Mouse (Mus musculus) v-Abl transformed pro-B cells (cell line): ENCODE results near the gene Slit3.

Source experiments
- in situ Hi-C, 2 experiments: fragments of 400-800 bp; cut with MboI; formaldehyde crosslinking; loops; one replicate each; pipeline ENCODE4 v1.15.1; 2025; ENCODE audit not compliant: unreplicated experiment in 2 of 2

Slit3 gene

DNA sequence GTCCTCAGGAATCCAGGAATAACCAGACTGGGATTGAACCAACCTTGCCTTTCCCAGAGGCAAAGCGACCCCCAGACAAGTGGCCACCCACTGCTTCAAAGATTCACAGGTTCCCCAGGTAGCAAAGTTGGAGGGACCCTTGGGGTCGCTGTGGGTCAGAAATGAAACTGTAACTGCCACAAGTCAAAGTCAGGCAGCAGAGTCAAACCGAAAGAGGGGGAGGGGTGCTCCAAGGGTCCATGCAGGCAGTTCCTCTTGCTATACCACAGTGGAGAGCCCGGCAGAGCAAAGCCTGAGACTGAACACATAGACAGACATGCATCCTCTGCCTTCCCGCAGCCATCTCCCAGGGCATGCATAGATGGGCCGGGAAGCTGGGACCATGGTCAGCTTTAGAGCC lies 590.3 kb downstream of the Slit3 start:
- in situ Hi-C loops = loop anchor here in 1 of 2 experiments (25.0 kb wide), 1 partner anchor 301 kb away; no protein-coding TSS in a partner anchor

DNA sequence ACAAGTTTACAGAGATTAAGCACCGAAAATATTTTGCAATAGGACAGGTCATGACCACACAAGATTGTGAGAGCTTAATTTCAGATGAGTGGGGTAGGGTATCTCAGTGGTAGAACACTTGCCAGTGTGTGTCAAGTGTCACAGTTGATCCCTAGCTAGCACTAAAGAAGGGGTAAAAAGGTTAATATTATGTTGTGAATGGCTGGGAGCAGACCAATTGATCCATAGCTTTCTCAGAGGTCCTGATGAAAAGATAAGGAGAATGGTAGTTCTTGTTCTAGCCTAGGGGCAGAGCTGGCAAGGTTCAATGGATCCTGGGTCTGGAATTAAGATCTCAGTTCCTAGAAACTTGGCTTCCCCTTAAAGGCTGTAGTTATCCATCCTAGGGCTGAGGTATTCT lies 597.9 kb downstream of the Slit3 start:
- in situ Hi-C loops = loop anchor here in 1 of 2 experiments (25.0 kb wide), 1 partner anchor 293 kb away; no protein-coding TSS in a partner anchor

DNA sequence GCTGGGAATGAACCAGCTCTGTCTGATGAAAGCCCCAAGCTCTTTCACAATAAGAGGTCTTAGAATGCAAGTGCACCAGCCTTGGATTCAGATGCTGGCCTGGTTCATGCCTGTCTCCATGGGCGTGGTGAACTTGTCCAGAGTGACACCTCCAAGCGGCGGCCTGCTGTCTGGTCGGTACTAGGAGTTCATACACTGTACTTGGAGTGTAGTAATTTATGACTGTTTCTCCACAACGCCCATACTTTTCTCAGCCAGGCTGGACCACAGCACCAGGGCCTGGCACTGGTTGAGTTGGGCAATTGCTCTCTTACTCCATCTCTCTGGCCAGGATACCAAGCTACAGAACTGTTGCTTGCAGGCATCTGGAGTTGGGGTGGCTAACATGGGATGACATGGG lies 602.9 kb downstream of the Slit3 start:
- in situ Hi-C loops = loop anchor here in 1 of 2 experiments (25.0 kb wide), 1 partner anchor 288 kb away; no protein-coding TSS in a partner anchor

DNA sequence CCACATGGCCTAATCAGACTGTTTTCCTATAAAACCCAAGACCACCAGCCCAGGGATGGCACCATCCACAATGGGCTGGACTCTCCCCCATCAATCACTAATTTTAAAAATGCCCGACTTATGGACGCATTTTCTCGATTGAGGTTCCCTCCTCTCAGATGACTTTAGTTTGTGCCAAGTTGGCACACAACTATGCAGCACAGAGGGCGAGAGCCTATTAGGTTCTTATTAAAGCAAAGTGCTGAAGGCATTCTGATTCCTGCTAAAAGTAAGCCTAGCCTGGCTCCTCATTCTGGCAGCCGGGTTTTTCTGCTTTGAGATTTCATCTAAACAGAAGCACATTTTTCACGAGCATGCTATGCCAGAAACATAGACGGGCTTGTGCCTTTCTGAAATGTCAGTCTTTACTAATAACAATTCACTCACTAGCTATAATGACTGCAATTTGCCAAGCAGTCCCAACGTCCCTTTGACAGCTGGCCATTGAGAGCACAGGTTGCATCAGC lies 605.4 kb downstream of the Slit3 start:
- in situ Hi-C loops = no loop called here

DNA sequence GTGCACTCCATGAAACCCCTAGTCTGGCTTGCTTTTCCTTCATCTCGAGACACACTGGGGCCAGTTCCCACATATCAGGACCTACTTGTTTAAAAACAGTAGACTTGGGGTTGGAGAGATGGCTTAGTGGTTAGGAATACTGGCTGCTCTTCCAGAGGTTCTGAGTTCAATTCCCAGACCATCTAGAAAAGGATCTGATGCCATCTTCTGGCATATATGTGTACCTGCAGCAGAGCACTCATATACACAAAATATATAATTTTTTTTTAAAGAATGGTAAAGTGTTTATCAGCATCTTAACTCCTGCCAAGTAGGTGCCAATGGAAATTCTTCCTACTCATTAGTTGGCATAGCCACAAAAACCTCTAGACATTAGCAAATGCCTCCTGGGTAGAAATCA lies 607.2 kb downstream of the Slit3 start:
- in situ Hi-C loops = no loop called here

DNA sequence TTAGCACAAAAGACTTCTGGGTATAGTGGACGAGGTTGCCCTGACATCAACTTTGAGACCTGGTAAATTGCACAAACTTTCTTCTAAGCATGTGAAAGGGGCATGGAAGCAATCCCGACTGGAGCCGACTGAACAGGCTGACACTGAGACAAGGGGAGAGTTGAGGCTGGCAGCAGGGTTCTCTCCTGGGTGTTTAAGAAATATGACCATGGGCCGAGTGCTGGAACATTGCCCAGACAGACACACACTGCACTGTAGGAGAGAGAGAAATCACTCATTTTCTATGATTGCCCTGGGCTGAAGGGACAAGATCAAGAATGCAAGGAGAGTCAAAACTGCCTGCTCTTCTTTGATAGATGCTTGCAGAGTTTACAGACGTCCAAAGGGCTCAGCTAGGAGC lies 608.2 kb downstream of the Slit3 start:
- in situ Hi-C loops = no loop called here

DNA sequence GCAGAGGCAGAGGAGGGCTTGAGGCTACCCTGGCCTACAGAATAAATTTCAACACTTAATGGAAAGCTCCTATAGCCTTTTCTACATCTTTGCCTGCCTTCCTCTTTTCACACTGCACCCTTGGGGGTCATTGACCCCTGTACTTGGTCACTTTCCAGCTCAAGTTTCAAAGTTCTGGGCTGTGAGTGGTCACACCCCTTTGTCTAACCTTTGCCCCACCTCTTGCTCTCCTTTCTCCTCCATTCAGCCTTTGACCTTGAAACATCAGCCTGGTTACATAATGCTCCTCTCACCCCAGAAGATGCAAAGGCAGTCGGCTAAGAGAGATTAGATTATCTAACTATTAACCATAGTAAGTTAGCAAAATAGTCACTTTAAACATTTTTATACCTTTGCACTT lies 611.3 kb downstream of the Slit3 start:
- in situ Hi-C loops = no loop called here

DNA sequence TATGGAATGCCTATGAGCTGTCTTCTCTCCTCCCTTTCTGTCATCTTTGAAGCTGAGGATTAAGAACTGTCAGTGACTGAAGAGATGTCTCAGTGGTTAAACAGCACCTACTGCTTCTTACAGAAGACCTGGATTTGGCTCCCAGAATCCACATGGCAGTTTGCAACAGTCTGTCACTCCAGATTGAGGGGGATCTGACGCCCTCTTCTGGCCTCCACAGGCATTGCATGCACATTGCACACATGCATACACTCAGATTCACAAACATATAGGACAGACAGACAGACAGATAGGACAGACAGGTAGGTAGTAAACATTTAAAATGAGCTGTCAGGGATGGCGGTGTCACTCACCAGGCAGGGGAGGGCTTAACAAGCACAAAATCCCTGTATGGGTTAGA lies 615.8 kb downstream of the Slit3 start:
- in situ Hi-C loops = no loop called here

DNA sequence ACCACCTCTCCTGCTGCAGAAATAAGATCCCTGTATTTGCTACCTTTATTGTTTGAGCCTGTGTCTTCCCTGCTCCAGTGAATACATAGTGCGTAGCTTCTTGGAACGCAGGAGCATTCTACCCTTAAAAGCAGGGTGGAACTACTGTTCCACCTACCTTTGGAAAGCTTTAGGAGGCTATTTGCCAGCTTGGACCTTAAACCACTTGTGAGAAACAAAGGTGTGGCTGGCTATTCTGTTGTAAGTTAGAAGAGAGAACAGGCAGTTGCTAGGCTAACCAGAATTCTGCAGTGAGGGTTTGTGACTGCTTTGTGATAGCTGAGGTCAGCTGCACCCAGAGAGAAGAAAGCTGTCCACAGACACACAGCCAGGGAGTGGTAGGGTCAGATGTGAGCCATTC lies 616.2 kb downstream of the Slit3 start:
- in situ Hi-C loops = no loop called here

DNA sequence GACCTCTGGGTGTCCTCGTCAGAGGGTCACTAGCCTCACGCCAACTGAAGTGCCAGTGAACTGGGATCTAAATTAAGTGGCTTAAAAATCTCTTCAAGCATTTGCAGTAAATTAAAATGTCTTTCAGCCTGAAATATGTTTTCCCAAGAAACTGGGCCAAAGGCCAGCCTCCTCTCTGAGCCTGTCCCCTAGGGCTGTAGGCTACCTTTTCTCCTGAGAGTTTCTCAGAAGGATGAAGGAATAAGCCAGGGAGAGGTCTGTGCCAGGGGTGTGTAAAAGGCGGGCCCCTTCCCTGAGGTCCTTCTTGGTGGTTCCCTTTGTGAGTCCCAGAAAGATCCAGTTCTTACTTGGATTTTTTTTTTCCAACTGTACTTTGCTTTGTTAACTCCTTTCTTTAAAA lies 617.1 kb downstream of the Slit3 start:
- in situ Hi-C loops = no loop called here

DNA sequence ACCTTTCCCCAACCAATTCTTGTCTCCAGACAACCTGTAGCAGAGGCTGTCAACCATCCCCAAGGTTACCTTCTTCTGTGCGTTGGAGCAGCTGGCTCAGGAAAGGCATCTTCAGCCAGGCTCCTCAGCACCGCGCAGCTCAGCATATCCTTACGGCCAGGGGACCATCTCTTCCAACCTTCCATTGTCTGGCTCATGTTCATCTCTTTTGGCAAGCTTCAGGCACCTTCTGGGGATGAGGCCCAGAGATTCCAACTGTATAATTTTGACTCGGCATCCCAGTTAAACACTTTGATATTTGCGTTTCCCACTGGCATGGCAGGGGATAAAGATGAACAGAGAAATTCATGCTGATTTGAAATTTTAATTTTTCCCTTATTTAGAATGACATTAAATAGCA lies 622.6 kb downstream of the Slit3 start:
- in situ Hi-C loops = no loop called here

DNA sequence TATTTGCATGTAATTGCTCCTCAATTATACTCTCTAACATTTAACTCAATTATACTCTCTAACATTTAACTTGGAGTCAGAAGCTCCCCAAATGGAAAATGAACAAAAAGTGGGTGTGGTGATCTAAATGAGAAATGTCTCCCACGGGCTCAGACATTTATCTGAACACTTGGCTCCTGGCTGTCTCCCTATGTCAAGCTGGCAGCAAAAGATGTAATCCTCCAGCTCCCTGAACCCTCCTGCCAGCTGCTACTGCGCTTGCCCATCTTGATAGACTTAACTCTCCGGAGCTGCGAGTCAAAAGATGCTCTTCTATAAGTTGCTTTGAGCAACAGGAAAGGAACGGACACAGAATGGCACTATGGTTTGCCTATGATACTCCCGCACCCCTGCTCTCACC lies 623.5 kb downstream of the Slit3 start:
- in situ Hi-C loops = no loop called here

DNA sequence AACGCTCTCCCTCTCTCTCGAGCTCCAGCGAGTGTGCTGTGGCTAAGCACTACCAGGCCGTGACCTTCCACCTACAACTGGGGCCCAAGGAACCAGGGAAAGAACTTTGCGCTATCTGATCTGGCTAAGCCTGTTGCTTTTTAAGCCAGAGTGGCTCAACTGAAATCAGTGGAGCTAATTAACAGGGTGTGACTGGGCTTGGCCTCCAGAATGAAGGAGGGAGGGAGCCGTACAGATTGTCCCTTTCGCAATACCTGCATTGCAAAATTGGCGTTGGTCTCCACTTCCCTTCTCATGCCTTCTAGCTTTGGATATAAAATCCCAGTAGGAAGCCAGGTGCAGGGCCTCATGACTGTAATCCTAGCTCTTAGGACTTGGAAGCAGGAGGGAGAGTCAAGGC lies 629.6 kb downstream of the Slit3 start:
- in situ Hi-C loops = loop anchor here in 1 of 2 experiments (25.0 kb wide), 1 partner anchor 913 kb away; the partner anchor contains the start of gene Spdl1

DNA sequence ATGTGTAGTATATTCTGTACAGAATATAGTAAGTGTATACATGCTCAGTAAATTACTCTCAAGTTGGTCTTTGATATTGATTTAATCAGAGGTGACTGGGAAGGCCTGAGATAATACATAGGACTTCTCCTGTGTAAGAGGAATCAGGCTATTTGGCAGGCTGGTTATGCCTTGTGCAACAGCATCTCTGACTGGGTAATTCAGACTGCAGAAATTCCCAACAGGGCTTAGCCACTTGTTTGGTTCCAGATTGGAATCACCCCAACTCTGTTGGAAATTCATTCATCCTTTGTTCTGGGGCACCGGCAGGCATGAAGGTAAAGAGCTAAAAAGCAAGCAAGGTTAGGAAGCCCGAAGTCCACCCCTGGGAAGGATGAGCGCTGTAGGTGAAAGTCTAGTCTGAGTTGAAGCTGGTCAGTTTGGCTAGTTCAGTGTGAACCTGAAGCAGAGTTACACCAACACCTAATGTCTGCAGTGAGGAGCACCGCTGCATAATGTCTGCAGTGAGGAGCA lies 633.9 kb downstream of the Slit3 start:
- in situ Hi-C loops = loop anchor here in 1 of 2 experiments (25.0 kb wide), 1 partner anchor 918 kb away; the partner anchor contains the start of gene Spdl1

DNA sequence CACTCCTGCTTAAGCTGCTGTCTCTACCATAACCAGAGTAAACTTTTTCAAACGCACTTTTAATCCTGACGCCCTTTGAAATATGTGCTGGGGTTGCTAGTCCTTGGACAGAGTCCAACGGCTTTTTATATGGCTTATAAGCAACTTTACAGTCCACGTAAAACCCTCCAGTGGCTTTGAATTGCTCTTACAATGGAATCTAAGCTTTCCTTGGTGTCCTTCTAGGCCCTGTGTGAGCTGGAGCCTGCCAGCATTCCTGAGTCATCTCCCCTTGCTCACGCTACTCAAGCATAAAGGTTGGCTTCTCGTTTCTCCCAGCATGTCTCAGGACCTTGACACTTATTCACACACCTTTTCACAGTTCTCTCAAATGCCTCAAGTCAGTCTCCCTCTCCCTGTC lies 634.5 kb downstream of the Slit3 start:
- in situ Hi-C loops = loop anchor here in 1 of 2 experiments (25.0 kb wide), 1 partner anchor 918 kb away; the partner anchor contains the start of gene Spdl1

DNA sequence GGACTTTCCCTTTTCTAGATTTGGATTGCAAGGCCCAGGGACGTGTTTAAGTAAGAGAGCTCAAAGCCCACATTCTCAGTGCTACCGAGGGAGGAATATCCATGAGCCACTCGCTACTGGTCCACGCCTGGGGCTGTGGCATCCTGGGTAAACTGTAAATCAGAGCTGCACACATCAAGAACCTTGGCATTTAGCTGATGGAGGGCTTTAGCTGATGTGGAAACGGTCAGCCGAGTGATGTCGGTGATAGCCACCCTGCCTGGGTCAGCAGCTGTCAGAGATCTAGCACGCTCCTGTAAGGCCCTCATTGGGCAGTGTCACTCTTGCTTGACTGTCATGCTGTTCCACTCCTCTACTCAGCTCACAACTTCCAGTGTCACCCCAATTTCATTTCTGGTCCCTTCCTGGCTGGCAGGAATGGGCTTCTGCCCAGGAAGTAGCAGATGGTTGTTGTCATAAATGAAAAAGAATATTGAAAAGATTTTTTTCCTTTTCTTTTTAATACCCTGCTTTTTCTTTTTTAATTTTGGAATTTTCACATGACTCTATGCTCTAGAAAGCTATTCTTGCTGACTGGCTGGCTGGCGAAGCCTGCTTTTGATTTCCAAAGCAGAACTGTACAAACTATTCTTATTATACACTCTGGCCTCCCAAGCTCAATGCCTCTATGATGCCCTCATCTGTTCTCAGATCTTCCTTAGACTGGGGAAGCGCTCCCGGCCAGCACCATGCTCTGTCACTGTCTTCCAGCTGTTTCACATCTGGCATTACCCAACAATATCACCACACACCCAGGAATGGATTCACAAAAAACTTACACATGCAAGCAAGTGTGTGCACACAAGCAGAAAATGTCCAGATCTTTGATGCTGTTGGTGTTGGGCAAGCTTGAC lies 635.6 kb downstream of the Slit3 start:
- in situ Hi-C loops = loop anchor here in 1 of 2 experiments (25.0 kb wide), 1 partner anchor 919 kb away; the partner anchor contains the start of gene Spdl1
